In genomic region chr9:112272426-112272969, GRCm38 (mm10) we compare ENCODE assay signal across 29 mouse cellular contexts. TPM values are rescaled to one million over a fixed set of nuclear protein-coding genes. Genes with fewer than 3 reads are reported as not detected.
DNase-seq lines count a peak whose midpoint lies in the region; ATAC-seq and TF ChIP-seq lines count a peak whose summit lies in the region.
"Had no signal": no experiment of that assay in that cellular context is flagged by ENCODE, and none has a peak within 500 bp of the region (broad histone marks: within the 10 kb centered on the region; RNA-seq: fewer than 3 reads in every experiment).

No protein-coding gene starts in this region.

- no peaks in the 10 kb centered on the region for H3K36me3 ChIP-seq in midbrain, embryonic 16.5 days (ENCODE audit: control insufficient read depth, insufficient read depth, low read length)
- H3K36me3 ChIP-seq in kidney, embryonic 14.5 days (ENCODE audit: control insufficient read depth, insufficient read depth, low read length): no peaks in the 10 kb centered on the region
- H3K36me3 ChIP-seq: G1E; hindbrain, embryonic 10.5 days; intestine, embryonic 15.5 days; limb, embryonic 13.5 days; liver, embryonic 12.5 days; midbrain, embryonic 13.5 days had no signal

- WGBS in olfactory bulb, adult 2 months: 43% methylated on average over 8 of the region's 8 CpGs
- WGBS in midbrain, embryonic 16.5 days: 88% methylated on average over 8 of the region's 8 CpGs
- 86% methylated on average over 8 of the region's 8 CpGs for WGBS in kidney, embryonic 14.5 days

- no peak overlapping the region for H3K4me3 ChIP-seq in olfactory bulb, adult 2 months (ENCODE audit: insufficient read depth, low read depth, low read length)
- no peak overlapping the region for H3K4me3 ChIP-seq in midbrain, embryonic 16.5 days (ENCODE audit: low read depth, low read length)
- H3K4me3 ChIP-seq in kidney, embryonic 14.5 days (ENCODE audit: low read length): no peak overlapping the region
- H3K4me3 ChIP-seq: gastrocnemius, adult 2 months; hindbrain, embryonic 10.5 days; intestine, embryonic 15.5 days; limb, embryonic 13.5 days; liver, embryonic 12.5 days; midbrain, embryonic 13.5 days had no signal

- TF ChIP-seq POLR2A in olfactory bulb, adult 2 months (IDR thresholded peaks at IDR 0.05; ENCODE audit: insufficient read depth, low read depth, low read length): no peak

- H3K9ac ChIP-seq in midbrain, embryonic 16.5 days (ENCODE audit: low read depth, low read length): no peak overlapping the region
- no peak overlapping the region for H3K9ac ChIP-seq in kidney, embryonic 14.5 days (ENCODE audit: low read depth, low read length)
- H3K9ac ChIP-seq: intestine, embryonic 15.5 days; limb, embryonic 13.5 days; liver, embryonic 12.5 days; midbrain, embryonic 13.5 days had no signal

- 0 out of 2 replicates have a peak overlapping the region, but pooled peaks have one; percentile 47 for H3K27ac ChIP-seq in olfactory bulb, adult 2 months (ENCODE audit: insufficient read depth, low read depth, low read length)
- no peak overlapping the region for H3K27ac ChIP-seq in midbrain, embryonic 16.5 days (ENCODE audit: low read length)
- H3K27ac ChIP-seq in kidney, embryonic 14.5 days (ENCODE audit: low read depth, low read length): no peak overlapping the region
- H3K27ac ChIP-seq: gastrocnemius, adult 2 months; hindbrain, embryonic 10.5 days; intestine, embryonic 15.5 days; limb, embryonic 13.5 days; liver, embryonic 12.5 days; midbrain, embryonic 13.5 days had no signal

- peaks cover 3% of the 10 kb centered on the region; the same call in 1 of the 2 replicates for H3K4me1 ChIP-seq in olfactory bulb, adult 2 months (ENCODE audit: control insufficient read depth, insufficient read depth, low read length)
- no peaks in the 10 kb centered on the region for H3K4me1 ChIP-seq in midbrain, embryonic 16.5 days (ENCODE audit: control insufficient read depth, insufficient read depth, low read length)
- no peaks in the 10 kb centered on the region for H3K4me1 ChIP-seq in kidney, embryonic 14.5 days (ENCODE audit: control insufficient read depth, insufficient read depth, low read length)
- H3K4me1 ChIP-seq: hindbrain, embryonic 10.5 days; intestine, embryonic 15.5 days; limb, embryonic 13.5 days; liver, embryonic 12.5 days; midbrain, embryonic 13.5 days had no signal

- no peak for ATAC-seq in midbrain, embryonic 16.5 days
- no peak for ATAC-seq in kidney, embryonic 14.5 days (ENCODE audit: low FRiP score, low TSS enrichment)
- ATAC-seq: forebrain, embryonic 14.5 days; hindbrain, embryonic 16.5 days; intestine, embryonic 15.5 days; liver, embryonic 12.5 days; midbrain, embryonic 13.5 days had no signal

- no peak for TF ChIP-seq CTCF in olfactory bulb, adult 2 months (IDR thresholded peaks at IDR 0.05; ENCODE audit: insufficient read depth, low read depth, low read length)

- H3K4me2 ChIP-seq in midbrain, embryonic 16.5 days (ENCODE audit: low read length): no peak overlapping the region
- no peak overlapping the region for H3K4me2 ChIP-seq in kidney, embryonic 14.5 days (replicated peaks; ENCODE audit: low read depth, low read length)
- H3K4me2 ChIP-seq: heart, embryonic 11.5 days; intestine, embryonic 15.5 days; limb, embryonic 13.5 days; liver, embryonic 12.5 days; midbrain, embryonic 13.5 days had no signal

- H3K27me3 ChIP-seq in midbrain, embryonic 16.5 days (ENCODE audit: control insufficient read depth, insufficient read depth, low read depth, low read length): no peaks in the 10 kb centered on the region
- no peaks in the 10 kb centered on the region for H3K27me3 ChIP-seq in kidney, embryonic 14.5 days (ENCODE audit: control insufficient read depth, insufficient read depth, low read length)
- H3K27me3 ChIP-seq: CH12.LX; intestine, embryonic 15.5 days; limb, embryonic 13.5 days; liver, embryonic 12.5 days; midbrain, embryonic 13.5 days had no signal

- DNase-seq in right cerebral cortex, adult 18-20 months: peak; percentile 51
- no peak for DNase-seq in right cerebral cortex, postnatal 14 days
- DNase-seq in left cerebral cortex, adult 9 months (ENCODE audit: low spot score in 2 of 2): peak; percentile 30 to 54
- DNase-seq in Muller cell, postnatal 12 days (ENCODE audit: inconsistent ontology term): no peak
- DNase-seq: adrenal gland, adult 2 months; B cell, adult 2 months; cerebellum, adult 2 months; cerebellum, postnatal 25 days; gastrocnemius, adult 2 months; kidney, adult 8-10 months; kidney, postnatal 14 days; layer of hippocampus, postnatal 36 days; lung, adult 18-20 months; lung, postnatal 10 days; thymus, postnatal 14 days had no signal

- H3K9me3 ChIP-seq in midbrain, embryonic 16.5 days (replicated peaks; ENCODE audit: control insufficient read depth, low read length, poor library complexity, severe bottlenecking): no peaks in the 10 kb centered on the region
- H3K9me3 ChIP-seq in kidney, embryonic 14.5 days (ENCODE audit: control insufficient read depth, low read length): no peaks in the 10 kb centered on the region
- H3K9me3 ChIP-seq: hindbrain, embryonic 10.5 days; intestine, embryonic 15.5 days; limb, embryonic 13.5 days; liver, embryonic 12.5 days; midbrain, embryonic 13.5 days had no signal

RNA-seq across cellular contexts. Expression of gene Arpp21, which starts 36.8 kb away (rescaled TPM):
- polyA plus RNA-seq in olfactory bulb, adult 2 months (2012; ENCODE audit: insufficient read depth, insufficient read length, low replicate concordance, missing spikeins): 229 and 639 TPM in 2 replicates
- 56.9 and 60.3 TPM in 2 replicates for polyA plus RNA-seq in midbrain, embryonic 16.5 days (2015; fragmentation: Nextera tagmentation; extraction: Ambion mirVana)
- 0.55 and 0.90 TPM in 2 replicates for polyA plus RNA-seq in kidney, embryonic 14.5 days (2014; fragmentation: Nextera tagmentation; extraction: Ambion mirVana)
- polyA plus RNA-seq: G1E; gonadal fat pad, adult 2 months had no signal

Comparison
In these comparisons a context has a peak if more than half of its experiments do, and no peak if none do; other contexts are left out.
1. DNase-seq: peak in right cerebral cortex, adult 18-20 months (single experiment) and left cerebral cortex, adult 9 months (2 of 2); none in right cerebral cortex, postnatal 14 days (single experiment) and Muller cell, postnatal 12 days (single experiment).
2. RNA of gene Arpp21, which starts 36.8 kb away (polyA plus RNA-seq): 229 to 639 TPM in olfactory bulb, adult 2 months and 56.9 to 60.3 TPM in midbrain, embryonic 16.5 days; 0.55 to 0.90 TPM in kidney, embryonic 14.5 days; every median in the first group is over 10 times any median in the second.